Mouse (Mus musculus) stomach, embryonic 15.5 days (tissue): ENCODE data around the gene Nfib. TPM values are rescaled to one million over a fixed set of nuclear protein-coding genes. Genes with fewer than 3 reads are reported as not detected.

ENCODE experiments used
- ATAC-seq: fragments of 200-750 bp; cut with Nextera tagmentation; 2 replicates; pipeline ENCODE4 v1.8.0; 2017; ENCODE audit warnings: low read depth, moderate number of reproducible peaks, moderate TSS enrichment; ENCODE audit not compliant: insufficient read depth, low FRiP score
- H3K27ac ChIP-seq: fragments of 300-500 bp; sonication (generic); 2 replicates; pipeline ENCODE4 v1.5.1; 2015; ENCODE audit warnings: mild to moderate bottlenecking, inconsistent platforms
- H3K27me3 ChIP-seq: fragments of 300-500 bp; sonication (generic); replicated peaks from 2 replicates; pipeline ENCODE4 v1.6.1; 2015; ENCODE audit warnings: inconsistent platforms
- H3K36me3 ChIP-seq: fragments of 300-500 bp; sonication (generic); 2 replicates; pipeline ENCODE4 v1.6.1; 2015; ENCODE audit warnings: inconsistent platforms
- H3K4me1 ChIP-seq: fragments of 300-500 bp; sonication (generic); 2 replicates; pipeline ENCODE4 v1.6.1; 2015; ENCODE audit warnings: inconsistent platforms
- H3K4me2 ChIP-seq: fragments of 300-500 bp; sonication (generic); 2 replicates; pipeline ENCODE4 v1.6.1; 2015; ENCODE audit warnings: mild to moderate bottlenecking, inconsistent platforms
- H3K4me3 ChIP-seq: fragments of 300-500 bp; sonication (generic); replicated peaks from 2 replicates; pipeline ENCODE4 v1.5.1; 2015; ENCODE audit warnings: inconsistent platforms
- H3K9ac ChIP-seq: fragments of 300-500 bp; sonication (generic); 2 replicates; pipeline ENCODE4 v1.6.1; 2015; ENCODE audit warnings: inconsistent platforms
- H3K9me3 ChIP-seq: fragments of 300-500 bp; sonication (generic); 2 replicates; pipeline ENCODE4 v1.6.1; 2016; ENCODE audit warnings: inconsistent platforms
- WGBS: fragments of 180-500 bp; shearing (Covaris S2); methylation state at CpG from one replicate; pipeline ENCODE4 v1.1.7; 2015; 5-methylcytosine and 5-hydroxymethylcytosine counted together
- polyA plus RNA-seq: library from polyadenylated mRNA; unstranded; fragments of >200 nt; fragmentation: Nextera tagmentation; extraction: Ambion mirVana; gene quantifications from 2 replicates; pipeline ENCODE4 v1.2.1, GENCODE M21; 2015

Nfib gene
- polyA plus RNA-seq, 1 experiment from 2014 or later: 56.5 TPM

- H3K9me3 ChIP-seq: no peaks in the 10 kb centered on the region
- ATAC-seq: no peak
- no peaks in the 10 kb centered on the region for H3K36me3 ChIP-seq
- peak overlapping the region; percentile 49 for H3K27ac ChIP-seq
- no peaks in the 10 kb centered on the region; the same call in 1 of the 2 replicates for H3K4me1 ChIP-seq
- 0 out of 2 replicates have a peak overlapping the region, but pooled peaks have one; percentile 17 for H3K4me2 ChIP-seq
- H3K4me3 ChIP-seq: no peak overlapping the region
- no peaks in the 10 kb centered on the region for H3K27me3 ChIP-seq
- WGBS: 58% methylated on average over 4 of the region's 4 CpGs
- H3K9ac ChIP-seq: no peak overlapping the region
Measured at GRCm38 (mm10) chr4:82604501-82604900, 101.0 kb downstream of the Nfib start.

- no peak overlapping the region for H3K9ac ChIP-seq
- no peak overlapping the region for H3K4me2 ChIP-seq
- no peak overlapping the region for H3K27ac ChIP-seq
- peaks cover 4% of the 10 kb centered on the region; the same call in 1 of the 2 replicates for H3K4me1 ChIP-seq
- H3K9me3 ChIP-seq: no peaks in the 10 kb centered on the region
- H3K36me3 ChIP-seq: no peaks in the 10 kb centered on the region
- no peaks in the 10 kb centered on the region for H3K27me3 ChIP-seq
- ATAC-seq: no peak
- H3K4me3 ChIP-seq: no peak overlapping the region
- WGBS: 76% methylated on average over 1 of the region's 1 CpGs
Measured at GRCm38 (mm10) chr4:82600636-82601035, 104.9 kb downstream of the Nfib start.

- H3K9me3 ChIP-seq: no peaks in the 10 kb centered on the region
- H3K36me3 ChIP-seq: no peaks in the 10 kb centered on the region
- H3K9ac ChIP-seq: no peak overlapping the region
- WGBS: 37% methylated on average over 4 of the region's 4 CpGs
- no peaks in the 10 kb centered on the region for H3K27me3 ChIP-seq
- H3K4me3 ChIP-seq: no peak overlapping the region
- no peak overlapping the region for H3K4me2 ChIP-seq
- ATAC-seq: 0 out of 2 replicates have a peak, but pooled peaks have one; percentile 53
- H3K4me1 ChIP-seq: peaks cover 4% of the 10 kb centered on the region; the same call in 1 of the 2 replicates
- no peak overlapping the region for H3K27ac ChIP-seq
Measured at GRCm38 (mm10) chr4:82598436-82598835, 107.1 kb downstream of the Nfib start.

- no peak for ATAC-seq
Measured at GRCm38 (mm10) chr4:82593681-82594666, 111.6 kb downstream of the Nfib start.

GRCm38 (mm10) chr4:82592086-82593030 is 113.2 kb downstream of the Nfib start:
- H3K27ac ChIP-seq: no peak overlapping the region
- H3K4me3 ChIP-seq: no peak overlapping the region
- H3K9me3 ChIP-seq: no peaks in the 10 kb centered on the region
- WGBS: 49% methylated on average over 7 of the region's 7 CpGs
- peaks cover 4% of the 10 kb centered on the region; the same call in 1 of the 2 replicates for H3K4me1 ChIP-seq
- H3K36me3 ChIP-seq: no peaks in the 10 kb centered on the region
- no peaks in the 10 kb centered on the region for H3K27me3 ChIP-seq
- no peak for ATAC-seq
- no peak overlapping the region for H3K4me2 ChIP-seq
- H3K9ac ChIP-seq: no peak overlapping the region

More at GRCm38 (mm10) chr4:82593681-82594666, 111.6 kb downstream of the Nfib start:
- Histone ChIP-seq H3K9me3 (no peaks in the 10 kb centered on the region), H3K27me3 (no peaks in the 10 kb centered on the region), H3K36me3 (no peaks in the 10 kb centered on the region), H3K4me2 (no peak overlapping the region), H3K9ac (no peak overlapping the region), H3K27ac (no peak overlapping the region; the same call in 1 of the 2 replicates), H3K4me1 (peaks cover 9% of the 10 kb centered on the region; the same call in 1 of the 2 replicates), H3K4me3 (no peak overlapping the region)
- 72% methylated on average over 10 of the region's 10 CpGs for WGBS

GRCm38 (mm10) chr4:82589345-82589890 is 116.1 kb downstream of the Nfib start:
- WGBS: 17% methylated on average over 4 of the region's 4 CpGs
- H3K9ac ChIP-seq: no peak overlapping the region
- ATAC-seq: peak; percentile 70

GRCm38 (mm10) chr4:82588718-82589117 is 116.8 kb downstream of the Nfib start:
- 68% methylated on average over 5 of the region's 5 CpGs for WGBS
- Histone ChIP-seq H3K4me1 (peaks cover 4% of the 10 kb centered on the region; the same call in 1 of the 2 replicates), H3K4me2 (no peak overlapping the region), H3K4me3 (no peak overlapping the region), H3K9me3 (no peaks in the 10 kb centered on the region), H3K36me3 (no peaks in the 10 kb centered on the region), H3K27ac (no peak overlapping the region), H3K27me3 (no peaks in the 10 kb centered on the region), H3K9ac (no peak overlapping the region)
- ATAC-seq: no peak

More at GRCm38 (mm10) chr4:82589345-82589890, 116.1 kb downstream of the Nfib start:
- Histone ChIP-seq H3K27ac (no peak overlapping the region), H3K9me3 (no peaks in the 10 kb centered on the region), H3K4me2 (no peak overlapping the region), H3K4me3 (no peak overlapping the region), H3K27me3 (no peaks in the 10 kb centered on the region), H3K36me3 (no peaks in the 10 kb centered on the region), H3K4me1 (peaks cover 4% of the 10 kb centered on the region; the same call in 1 of the 2 replicates)

- Histone ChIP-seq H3K4me3 (no peak overlapping the region), H3K4me1 (peaks cover 4% of the 10 kb centered on the region; the same call in 1 of the 2 replicates), H3K9me3 (no peaks in the 10 kb centered on the region), H3K9ac (no peak overlapping the region), H3K4me2 (no peak overlapping the region), H3K27me3 (no peaks in the 10 kb centered on the region), H3K27ac (no peak overlapping the region), H3K36me3 (no peaks in the 10 kb centered on the region)
- WGBS: 76% methylated on average over 16 of the region's 16 CpGs
- no peak for ATAC-seq
Measured at GRCm38 (mm10) chr4:82587146-82587870, 118.2 kb downstream of the Nfib start.

- Histone ChIP-seq H3K36me3 (no peaks in the 10 kb centered on the region), H3K27ac (no peak overlapping the region), H3K4me2 (no peak overlapping the region), H3K9me3 (no peaks in the 10 kb centered on the region), H3K9ac (no peak overlapping the region), H3K4me3 (no peak overlapping the region), H3K27me3 (no peaks in the 10 kb centered on the region), H3K4me1 (peaks cover 4% of the 10 kb centered on the region; the same call in 1 of the 2 replicates)
- WGBS: 91% methylated on average over 5 of the region's 5 CpGs
- no peak for ATAC-seq
Measured at GRCm38 (mm10) chr4:82586637-82587036, 118.9 kb downstream of the Nfib start.

GRCm38 (mm10) chr4:82585536-82585935 is 120.0 kb downstream of the Nfib start:
- ATAC-seq: no peak

More at GRCm38 (mm10) chr4:82585536-82585935, 120.0 kb downstream of the Nfib start:
- no peak overlapping the region for H3K27ac ChIP-seq
- no peak overlapping the region for H3K4me3 ChIP-seq
- H3K4me1 ChIP-seq: peaks cover 4% of the 10 kb centered on the region; the same call in 1 of the 2 replicates
- no peak overlapping the region for H3K9ac ChIP-seq
- no peaks in the 10 kb centered on the region for H3K9me3 ChIP-seq
- 83% methylated on average over 9 of the region's 9 CpGs for WGBS
- H3K4me2 ChIP-seq: no peak overlapping the region
- no peaks in the 10 kb centered on the region for H3K27me3 ChIP-seq
- H3K36me3 ChIP-seq: no peaks in the 10 kb centered on the region
